Mouse (Mus musculus) CH12.LX (cell line): ENCODE results near the gene Il10ra.
A peak's percentile ranks its signal among the peaks of the same experiment; 100 is the strongest.

Source experiments
- CTCF ChIP-seq, 2 experiments: IDR thresholded peaks in 1 of 2; conservative IDR thresholded peaks in 1 of 2; 2 replicates each; pipeline ENCODE4 v1.5.1; 2011 to 2012; ENCODE audit warnings: low read depth in 2 of 2, low read length in 2 of 2, improper control_type of control experiment in 1 of 2, inconsistent platforms in 1 of 2, mild to moderate bottlenecking in 1 of 2, moderate library complexity in 1 of 2
- ETS1 ChIP-seq: conservative IDR thresholded peaks from 2 replicates; pipeline ENCODE4 v1.6.1; 2012; ENCODE audit warnings: low read depth, mild to moderate bottlenecking, inconsistent platforms, low read length, improper control_type of control experiment, moderate library complexity
- HCFC1 ChIP-seq: IDR thresholded peaks from 2 replicates; pipeline ENCODE4 v1.6.1; 2012; ENCODE audit warnings: low read depth, mild to moderate bottlenecking, inconsistent platforms, low read length, improper control_type of control experiment
- KAT2A ChIP-seq: IDR thresholded peaks from 2 replicates; pipeline ENCODE4 v1.6.1; 2012; ENCODE audit warnings: low read length, improper control_type of control experiment, inconsistent platforms; ENCODE audit not compliant: insufficient replicate concordance
- MAX ChIP-seq: IDR thresholded peaks from 2 replicates; pipeline ENCODE4 v1.6.1; 2011; ENCODE audit warnings: low read length, improper control_type of control experiment
- NELFE ChIP-seq: IDR thresholded peaks from 2 replicates; pipeline ENCODE4 v1.6.1; 2011; ENCODE audit warnings: low read depth, low read length, improper control_type of control experiment
- POLR2A ChIP-seq: IDR thresholded peaks from 2 replicates; pipeline ENCODE4 v1.6.1; 2011; ENCODE audit warnings: low read depth, mild to moderate bottlenecking, improper control_type of control experiment, low read length
- POLR2AphosphoS2 ChIP-seq: IDR thresholded peaks from 2 replicates; pipeline ENCODE4 v1.6.1; 2011; ENCODE audit warnings: low read depth, low read length, improper control_type of control experiment
- TCF12 ChIP-seq: IDR thresholded peaks from 2 replicates; pipeline ENCODE4 v1.6.1; 2014; ENCODE audit warnings: low read depth, mild to moderate bottlenecking, inconsistent platforms, low read length, improper control_type of control experiment
- UBTF ChIP-seq: IDR thresholded peaks from 2 replicates; pipeline ENCODE4 v1.6.1; 2012; ENCODE audit warnings: low read depth, mild to moderate bottlenecking, inconsistent platforms, low read length, improper control_type of control experiment, moderate library complexity
- USF1 ChIP-seq: IDR thresholded peaks from 2 replicates; pipeline ENCODE4 v1.6.1; 2014; ENCODE audit warnings: low read depth, mild to moderate bottlenecking, inconsistent platforms, low read length, improper control_type of control experiment
- ZC3H11A ChIP-seq: IDR thresholded peaks from 2 replicates; pipeline ENCODE4 v1.6.1; 2012; ENCODE audit warnings: low read depth, mild to moderate bottlenecking, inconsistent platforms, low read length, improper control_type of control experiment
- ZNF384 ChIP-seq: IDR thresholded peaks from 2 replicates; pipeline ENCODE4 v1.6.1; 2012; ENCODE audit warnings: low read depth, low read length, improper control_type of control experiment, inconsistent platforms

- TF ChIP-seq KAT2A (no peak), UBTF (no peak), CTCF (conservative IDR thresholded peaks at IDR 0.05 in 1 of 2, IDR thresholded peaks at IDR 0.05 in 1 of 2; ENCODE audit: low read depth in 2 of 2, low read length in 2 of 2) (no peak), HCFC1 (no peak), ZNF384 (no peak), NELFE (no peak), ZC3H11A (no peak), TCF12 (no peak), MAX (no peak; the same call in 1 of the 2 replicates), POLR2A (no peak), USF1 (no peak), POLR2AphosphoS2 (no peak), ETS1 (peak; percentile 4; the same call in 1 of the 2 replicates)
Measured at GRCm38 (mm10) chr9:45247536-45247935, 21.4 kb downstream of the Il10ra start.
